Mouse (Mus musculus): ENCODE results near the gene Tsga10ip.

The Tsga10ip gene

GRCm38 (mm10) chr19:5345297-5346131, 56.8 kb downstream of the Tsga10ip start:
- no peak for DNase-seq (ENCODE audit: low read depth, low spot score)

- no peak for DNase-seq (ENCODE audit: low read depth, low spot score)
These were observed 61.0 kb downstream of the Tsga10ip start for GRCm38 (mm10) chr19:5341360-5341759.
